Mouse (Mus musculus) stomach, embryonic 16.5 days (tissue): ENCODE results near the gene Purb. TPM values are rescaled to one million over a fixed set of nuclear protein-coding genes. Genes with fewer than 3 reads are reported as not detected.
"Not testable (repeated sequence)": the region's sequence is repeated elsewhere in the genome, so short reads cannot be mapped to it uniquely, and the experiment has no call there.

Experiments
- ATAC-seq: fragments of 200-750 bp; cut with Nextera tagmentation; 2 replicates; pipeline ENCODE4 v1.8.0; 2017; ENCODE audit warnings: moderate number of reproducible peaks, moderate TSS enrichment; ENCODE audit not compliant: insufficient read depth, low FRiP score
- H3K27ac ChIP-seq: fragments of 300-500 bp; sonication (generic); 2 replicates; pipeline ENCODE4 v1.5.1; 2014; ENCODE audit warnings: low read length
- H3K27me3 ChIP-seq: fragments of 300-500 bp; sonication (generic); 2 replicates; pipeline ENCODE4 v1.6.1; 2014; ENCODE audit warnings: low read length, control low read depth, mixed read lengths; ENCODE audit not compliant: control insufficient read depth, insufficient read depth
- H3K36me3 ChIP-seq: fragments of 300-500 bp; sonication (generic); 2 replicates; pipeline ENCODE4 v1.6.1; 2014; ENCODE audit warnings: low read length; ENCODE audit not compliant: control insufficient read depth, insufficient read depth
- H3K4me1 ChIP-seq: fragments of 300-500 bp; sonication (generic); 2 replicates; pipeline ENCODE4 v1.6.1; 2014; ENCODE audit warnings: low read length, control low read depth, mixed read lengths; ENCODE audit not compliant: control insufficient read depth, insufficient read depth
- H3K4me2 ChIP-seq: fragments of 300-500 bp; sonication (generic); 2 replicates; pipeline ENCODE4 v1.6.1; 2014; ENCODE audit warnings: low read depth, low read length, mixed read lengths
- H3K4me3 ChIP-seq: fragments of 300-500 bp; sonication (generic); replicated peaks from 2 replicates; pipeline ENCODE4 v1.5.1; 2014; ENCODE audit warnings: mild to moderate bottlenecking, low read length
- H3K9ac ChIP-seq: fragments of 300-500 bp; sonication (generic); 2 replicates; pipeline ENCODE4 v1.6.1; 2014; ENCODE audit warnings: low read length
- H3K9me3 ChIP-seq: fragments of 300-500 bp; sonication (generic); replicated peaks from 2 replicates; pipeline ENCODE4 v1.6.1; 2016; ENCODE audit warnings: low read length, control low read depth; ENCODE audit not compliant: control insufficient read depth
- WGBS: fragments of 180-500 bp; shearing (Covaris S2); extraction: QIAGEN DNeasy Blood & Tissue Kit; methylation state at CpG from one replicate; pipeline ENCODE4 v1.1.7; 2014; 5-methylcytosine and 5-hydroxymethylcytosine counted together
- polyA plus RNA-seq: library from polyadenylated mRNA; unstranded; fragments of >200 nt; fragmentation: Nextera tagmentation; extraction: Ambion mirVana; gene quantifications from 2 replicates; pipeline ENCODE4 v1.2.1, GENCODE M21; 2015

The Purb gene
- polyA plus RNA-seq, 1 experiment from 2014 or later, result 30.9 TPM

DNA sequence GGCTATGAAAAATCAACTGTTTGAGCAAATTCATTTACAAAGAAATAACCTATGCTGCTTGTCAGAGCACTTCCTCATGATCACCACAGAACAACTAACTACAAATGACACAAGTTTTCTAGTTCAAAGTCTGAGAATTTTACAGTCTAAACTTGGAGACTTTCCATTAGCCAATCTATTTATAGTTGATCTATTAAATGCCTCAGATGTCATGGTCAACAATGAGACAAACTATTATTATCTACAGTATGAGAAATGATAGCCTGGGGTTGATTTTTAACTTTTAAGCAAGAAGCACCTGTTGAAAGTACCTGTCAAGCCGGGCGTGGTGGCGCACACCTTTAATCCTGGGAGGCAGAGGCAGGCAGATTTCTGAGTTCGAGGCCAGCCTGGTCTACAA, 33.2 kb downstream of the Purb start:
- Histone ChIP-seq H3K4me1 (peaks cover 7% of the 10 kb centered on the region; the same call in 1 of the 2 replicates), H3K36me3 (peaks cover 15% of the 10 kb centered on the region), H3K4me2 (peak overlapping the region; percentile 64; the same call in 1 of the 2 replicates), H3K27me3 (no peaks in the 10 kb centered on the region), H3K9ac (no peak overlapping the region), H3K9me3 (no peaks in the 10 kb centered on the region), H3K27ac (no peak overlapping the region), H3K4me3 (no peak overlapping the region)
- 87% methylated on average over 4 of the region's 4 CpGs for WGBS
- no peak for ATAC-seq

DNA sequence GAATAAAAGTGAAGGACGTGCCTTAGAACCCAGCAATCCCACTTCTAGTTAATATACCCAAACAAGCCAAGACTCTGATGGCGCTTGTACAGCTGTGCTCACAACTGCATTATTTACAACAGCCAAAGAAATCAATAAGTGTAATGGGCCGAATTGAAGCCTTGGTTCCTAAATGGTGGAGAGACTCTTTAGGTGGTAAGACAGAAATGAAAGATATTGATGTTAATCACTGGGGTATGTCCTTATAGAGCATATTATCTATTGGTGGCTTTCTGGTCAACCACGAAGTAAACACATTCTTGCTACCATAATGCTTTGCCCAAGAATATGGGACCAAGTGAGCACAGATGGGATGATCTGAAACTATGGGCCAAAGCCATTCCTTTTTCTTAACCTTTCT, 35.5 kb downstream of the Purb start:
- H3K4me3 ChIP-seq, result no peak overlapping the region
- H3K9me3 ChIP-seq, result no peaks in the 10 kb centered on the region
- H3K27ac ChIP-seq, result no peak overlapping the region
- WGBS, result 89% methylated on average over 4 of the region's 4 CpGs
- ATAC-seq, result no peak
- no peak overlapping the region for H3K9ac ChIP-seq
- H3K36me3 ChIP-seq, result peaks cover 21% of the 10 kb centered on the region
- H3K27me3 ChIP-seq, result no peaks in the 10 kb centered on the region
- H3K4me1 ChIP-seq, result peaks cover 7% of the 10 kb centered on the region; the same call in 1 of the 2 replicates
- H3K4me2 ChIP-seq, result no peak overlapping the region

DNA sequence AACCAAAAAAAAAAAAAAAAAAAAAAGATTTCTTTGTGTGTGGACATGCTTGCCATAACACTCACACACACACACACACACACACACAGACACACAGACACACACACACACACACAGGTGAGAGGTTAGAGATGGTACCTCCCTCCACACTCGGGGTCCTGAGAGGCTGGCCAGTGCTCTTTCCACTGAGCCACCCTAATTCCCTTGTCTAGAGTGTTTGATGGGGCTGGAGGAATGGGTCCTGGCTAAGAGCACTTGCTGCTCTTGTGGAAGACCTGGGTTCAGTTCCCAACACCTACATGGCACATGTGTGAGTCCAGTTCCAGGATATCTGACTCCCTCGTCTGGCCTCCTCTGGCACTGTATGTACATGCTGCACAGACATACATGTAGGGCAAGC, 38.0 kb downstream of the Purb start:
- ATAC-seq, result no peak
- Histone ChIP-seq H3K4me1 (no peaks in the 10 kb centered on the region), H3K4me3 (no peak overlapping the region), H3K36me3 (peaks cover 25% of the 10 kb centered on the region), H3K4me2 (no peak overlapping the region), H3K27ac (no peak overlapping the region), H3K9me3 (no peaks in the 10 kb centered on the region), H3K27me3 (no peaks in the 10 kb centered on the region), H3K9ac (no peak overlapping the region)
- 76% methylated on average over 2 of the region's 2 CpGs for WGBS

DNA sequence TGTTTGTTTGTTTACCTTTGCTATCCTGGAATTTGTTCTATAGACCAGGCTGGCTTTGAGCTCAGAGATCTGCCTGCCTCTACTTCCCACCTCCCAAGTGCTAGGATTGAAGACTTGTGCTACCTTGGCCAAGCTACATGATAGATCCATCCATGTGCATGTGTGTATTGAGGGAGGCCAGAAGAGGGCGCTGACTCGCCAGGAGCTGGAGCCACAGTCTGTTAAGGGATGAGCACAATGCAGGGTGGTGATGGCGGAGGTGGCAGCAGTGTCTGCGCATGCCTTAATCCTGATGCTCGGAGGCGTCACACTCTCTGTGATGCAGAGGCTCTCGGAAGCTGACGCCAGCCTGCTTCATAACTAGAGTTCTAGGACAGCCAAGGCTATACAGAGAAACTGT, 39.3 kb downstream of the Purb start:
- Histone ChIP-seq H3K4me2 (no peak overlapping the region), H3K9me3 (no peaks in the 10 kb centered on the region), H3K27ac (no peak overlapping the region), H3K4me3 (no peak overlapping the region), H3K4me1 (no peaks in the 10 kb centered on the region), H3K27me3 (no peaks in the 10 kb centered on the region), H3K36me3 (peaks cover 27% of the 10 kb centered on the region), H3K9ac (no peak overlapping the region)
- peak; percentile 53; the same call in 1 of the 2 replicates for ATAC-seq
- WGBS, result 69% methylated on average over 8 of the region's 8 CpGs

DNA sequence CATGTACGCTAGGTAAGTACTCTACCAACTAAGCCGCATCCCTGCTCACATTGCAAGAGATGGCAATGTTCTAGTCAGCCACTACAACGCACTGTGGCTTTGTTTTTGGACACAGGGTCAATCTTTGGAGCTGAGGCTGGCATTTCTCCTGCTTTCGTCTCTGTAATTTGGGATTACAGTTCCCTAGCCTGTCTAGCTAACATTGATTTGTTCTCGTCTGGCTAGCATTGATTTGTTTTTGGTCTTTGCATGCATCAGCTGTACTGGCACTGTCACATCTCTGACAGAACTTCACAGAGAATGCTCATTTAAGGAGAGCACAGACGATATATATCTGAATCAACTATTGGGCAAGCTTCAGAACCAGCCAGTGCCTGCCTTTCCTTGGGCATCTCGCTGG, 45.5 kb downstream of the Purb start:
- ATAC-seq, result no peak
- no peaks in the 10 kb centered on the region for H3K4me1 ChIP-seq
- 91% methylated on average over 7 of the region's 7 CpGs for WGBS
- no peak overlapping the region for H3K9ac ChIP-seq
- H3K27ac ChIP-seq, result no peak overlapping the region
- no peaks in the 10 kb centered on the region for H3K9me3 ChIP-seq
- H3K4me2 ChIP-seq, result no peak overlapping the region
- H3K36me3 ChIP-seq, result peaks cover 22% of the 10 kb centered on the region
- no peak overlapping the region for H3K4me3 ChIP-seq
- H3K27me3 ChIP-seq, result no peaks in the 10 kb centered on the region

DNA sequence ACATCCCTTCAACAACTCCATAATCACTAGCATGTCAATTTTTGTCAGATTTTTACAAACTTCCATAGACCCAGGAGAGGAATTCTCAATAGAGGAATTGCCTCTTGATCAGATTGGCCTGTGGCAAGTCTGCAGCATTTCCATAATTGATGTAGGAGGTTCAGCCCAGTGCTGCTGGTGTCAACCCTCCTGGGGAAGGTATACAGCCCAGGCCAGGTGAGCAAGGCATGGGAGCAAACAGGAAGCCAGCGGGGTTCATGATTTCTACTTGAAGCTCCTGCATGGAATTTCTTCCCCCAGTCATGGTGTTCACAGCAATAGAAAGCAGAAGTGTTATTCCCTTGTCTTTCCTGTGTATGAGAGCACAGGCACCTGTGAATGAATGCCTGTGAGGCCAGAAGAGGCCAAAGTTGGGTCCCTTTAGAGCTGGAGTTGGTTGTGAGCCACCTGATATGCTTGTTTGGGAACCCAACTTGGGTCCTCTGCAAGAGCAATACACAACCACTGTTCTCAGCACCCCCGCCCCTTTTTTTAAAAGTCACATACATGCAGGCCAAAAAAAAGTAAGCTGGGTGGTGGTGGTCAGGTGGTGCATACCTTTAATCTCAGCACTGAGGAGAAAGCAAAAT, 54.9 kb downstream of the Purb start:
- no peak for ATAC-seq
- no peak overlapping the region for H3K4me3 ChIP-seq

DNA sequence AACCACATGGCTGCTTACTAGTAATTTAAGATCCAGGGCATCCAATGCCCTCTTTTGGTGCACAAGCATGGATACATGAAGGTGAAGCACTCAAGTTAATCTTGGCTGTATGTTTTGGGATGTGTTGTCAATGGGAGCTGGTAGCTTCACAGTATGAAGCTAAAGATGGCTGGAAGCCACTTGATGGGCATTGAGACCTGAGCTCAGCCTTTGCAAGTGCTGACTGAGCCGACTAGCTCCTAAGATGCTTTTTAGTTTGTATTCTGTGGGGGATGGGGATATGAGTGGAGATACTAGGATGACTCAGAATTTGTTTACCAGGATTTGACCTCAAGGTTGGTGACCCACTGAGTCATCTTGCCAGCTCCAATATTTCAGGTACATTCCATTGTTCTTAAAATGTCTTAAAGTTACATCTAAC, 55.4 kb downstream of the Purb start:
- no peak for ATAC-seq
- Histone ChIP-seq H3K27ac (no peak overlapping the region), H3K27me3 (no peaks in the 10 kb centered on the region), H3K4me1 (peaks cover 12% of the 10 kb centered on the region), H3K36me3 (peaks cover 8% of the 10 kb centered on the region; the same call in 1 of the 2 replicates), H3K4me3 (no peak overlapping the region), H3K9ac (no peak overlapping the region), H3K4me2 (no peak overlapping the region), H3K9me3 (no peaks in the 10 kb centered on the region)
- WGBS, result 13% methylated on average over 1 of the region's 1 CpGs

More for the DNA sequence above, 54.9 kb downstream of the Purb start:
- no peak overlapping the region for H3K27ac ChIP-seq
- 66% methylated on average over 2 of the region's 2 CpGs for WGBS
- peaks cover 12% of the 10 kb centered on the region for H3K4me1 ChIP-seq
- no peak overlapping the region for H3K9ac ChIP-seq
- H3K9me3 ChIP-seq, result no peaks in the 10 kb centered on the region
- H3K4me2 ChIP-seq, result no peak overlapping the region
- H3K27me3 ChIP-seq, result no peaks in the 10 kb centered on the region
- peaks cover 8% of the 10 kb centered on the region; the same call in 1 of the 2 replicates for H3K36me3 ChIP-seq

DNA sequence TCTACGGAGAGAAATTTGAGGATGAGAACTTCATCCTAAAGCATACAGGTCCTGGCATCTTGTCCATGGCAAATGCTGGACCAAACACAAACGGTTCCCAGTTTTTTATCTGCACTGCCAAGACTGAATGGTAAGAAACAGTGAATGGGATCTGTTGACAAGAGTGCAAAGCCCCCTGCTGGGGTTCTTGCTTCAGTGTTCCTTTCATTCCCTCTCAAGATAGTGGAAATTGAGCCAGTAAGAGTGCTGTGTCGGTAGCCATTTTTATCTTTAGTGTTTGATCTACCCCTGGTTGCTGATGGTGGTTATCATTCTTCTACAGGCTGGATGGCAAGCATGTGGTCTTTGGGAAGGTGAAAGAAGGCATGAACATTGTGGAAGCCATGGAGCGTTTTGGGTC, 56.6 kb downstream of the Purb start:
- H3K4me3 ChIP-seq, H3K36me3 ChIP-seq, ATAC-seq, H3K4me2 ChIP-seq, H3K27me3 ChIP-seq, H3K9ac ChIP-seq, H3K9me3 ChIP-seq, H3K27ac ChIP-seq: not testable (repeated sequence)
- WGBS, result 62% methylated on average over 4 of the region's 4 CpGs
- peaks cover 18% of the 10 kb centered on the region for H3K4me1 ChIP-seq

DNA sequence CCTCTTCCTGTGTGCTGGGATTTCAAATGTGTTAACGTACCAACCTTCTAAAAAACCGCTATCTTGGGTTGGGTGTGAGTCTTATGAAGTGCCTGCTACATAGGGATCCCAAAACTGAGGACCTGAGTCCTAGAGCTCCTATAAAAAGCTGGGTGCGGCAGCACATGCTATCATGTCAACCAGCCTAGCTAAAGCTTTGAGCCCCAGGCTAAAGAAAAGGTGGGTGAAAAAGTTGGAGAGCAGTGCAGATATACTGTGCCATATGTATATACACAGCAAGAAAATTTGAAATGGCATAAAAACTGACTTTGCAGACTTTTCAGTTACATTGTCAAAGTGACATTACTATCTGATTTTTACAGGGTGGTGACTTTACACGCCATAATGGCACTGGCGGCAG, 57.0 kb downstream of the Purb start:
- no peak overlapping the region for H3K27ac ChIP-seq
- WGBS, result 73% methylated on average over 5 of the region's 5 CpGs
- peaks cover 8% of the 10 kb centered on the region; the same call in 1 of the 2 replicates for H3K36me3 ChIP-seq
- H3K4me3 ChIP-seq, result no peak overlapping the region
- H3K9me3 ChIP-seq, result no peaks in the 10 kb centered on the region
- peaks cover 18% of the 10 kb centered on the region for H3K4me1 ChIP-seq
- no peak overlapping the region for H3K9ac ChIP-seq
- no peak overlapping the region for H3K4me2 ChIP-seq
- no peak for ATAC-seq
- no peaks in the 10 kb centered on the region for H3K27me3 ChIP-seq
